Mouse (Mus musculus): ENCODE measurements around the gene Akap13.
A peak's percentile ranks its signal among the peaks of the same experiment; 100 is the strongest.

GRCm38 (mm10) chr7:75739075-75739725, 283.9 kb downstream of the Akap13 start:
- TF ChIP-seq CTCF (IDR thresholded peaks at IDR 0.05), result peak; percentile 97
- no peak for TF ChIP-seq POLR2A (IDR thresholded peaks at IDR 0.05; ENCODE audit: insufficient read depth, low read depth, low read length)
- peak; percentile 95 for TF ChIP-seq EP300 (IDR thresholded peaks at IDR 0.05; ENCODE audit: insufficient read depth, low read depth, low read length)

Measured in heart, adult 2 months (tissue).